In genomic region chr13:26932695-26933438, GRCm38 (mm10) we compare ENCODE assay signal across 9 mouse cellular contexts.
DNase-seq lines count a peak whose midpoint lies in the region; ATAC-seq lines count a peak whose summit lies in the region.
"Had no signal": no experiment of that assay in that cellular context is flagged by ENCODE, and none has a peak within 500 bp of the region (broad histone marks: within the 10 kb centered on the region; RNA-seq: fewer than 3 reads in every experiment).

No protein-coding gene starts in this region.

- no peak overlapping the region for H3K4me2 ChIP-seq in embryonic facial prominence, embryonic 12.5 days (replicated peaks)
- H3K4me2 ChIP-seq in hindbrain, embryonic 11.5 days (replicated peaks; ENCODE audit: low read depth, low read length): no peak overlapping the region

- WGBS in embryonic facial prominence, embryonic 12.5 days: 5% methylated on average over 4 of the region's 4 CpGs
- 5% methylated on average over 4 of the region's 4 CpGs for WGBS in hindbrain, embryonic 11.5 days

- no peak overlapping the region for H3K4me3 ChIP-seq in embryonic facial prominence, embryonic 12.5 days
- H3K4me3 ChIP-seq in hindbrain, embryonic 11.5 days (ENCODE audit: low read depth, low read length): no peak overlapping the region
- H3K4me3 ChIP-seq: myocyte had no signal

- H3K27ac ChIP-seq in embryonic facial prominence, embryonic 12.5 days: peak overlapping the region; percentile 54; the same call in 1 of the 2 replicates
- peak overlapping the region; percentile 80 for H3K27ac ChIP-seq in hindbrain, embryonic 11.5 days (ENCODE audit: low read depth, low read length)

- no peak overlapping the region for H3K9ac ChIP-seq in embryonic facial prominence, embryonic 12.5 days
- no peak overlapping the region for H3K9ac ChIP-seq in hindbrain, embryonic 11.5 days (ENCODE audit: low read depth, low read length)

- DNase-seq in MN1 (ENCODE audit: low spot score): peak; percentile 9
- peak; percentile 69 for DNase-seq in hindbrain, embryonic 11.5 days (ENCODE audit: low spot score)
- DNase-seq in lung, postnatal 4 days: peak; percentile 4 to 21
- no peak for DNase-seq in B cell, adult 2 months
- no peak for DNase-seq in cerebellum, postnatal 14 days
- no peak for DNase-seq in left cerebral cortex, postnatal 36 days (ENCODE audit: low spot score in 2 of 2)
- DNase-seq in layer of hippocampus, postnatal 25 days (ENCODE audit: extremely low spot score in 1 of 2, low spot score in 1 of 2): no peak

- peaks cover 13% of the 10 kb centered on the region for H3K4me1 ChIP-seq in embryonic facial prominence, embryonic 12.5 days
- 0 out of 2 replicates have a peak, but pooled peaks cover 2% of the 10 kb centered on the region for H3K4me1 ChIP-seq in hindbrain, embryonic 11.5 days (replicated peaks; ENCODE audit: control insufficient read depth, insufficient read depth, low read length)

- intact Hi-C loops in left cerebral cortex, postnatal 36 days (cut with DNase I): no loop called here

- no peaks in the 10 kb centered on the region for H3K9me3 ChIP-seq in embryonic facial prominence, embryonic 12.5 days
- H3K9me3 ChIP-seq in hindbrain, embryonic 11.5 days (ENCODE audit: control insufficient read depth, low read length): no peaks in the 10 kb centered on the region

- no peaks in the 10 kb centered on the region for H3K36me3 ChIP-seq in embryonic facial prominence, embryonic 12.5 days
- no peaks in the 10 kb centered on the region for H3K36me3 ChIP-seq in hindbrain, embryonic 11.5 days (ENCODE audit: control insufficient read depth, insufficient read depth, low read length)

- peak; percentile 86 for ATAC-seq in embryonic facial prominence, embryonic 12.5 days (ENCODE audit: insufficient number of reproducible peaks, insufficient read depth, low FRiP score, low TSS enrichment)
- peak; percentile 95 for ATAC-seq in hindbrain, embryonic 11.5 days (ENCODE audit: low FRiP score)

- no peaks in the 10 kb centered on the region for H3K27me3 ChIP-seq in embryonic facial prominence, embryonic 12.5 days
- H3K27me3 ChIP-seq in hindbrain, embryonic 11.5 days (ENCODE audit: control insufficient read depth, insufficient read depth, low read length): no peaks in the 10 kb centered on the region

Comparison
In these comparisons a context has a peak if more than half of its experiments do, and no peak if none do; other contexts are left out.
1. DNase-seq: peak in MN1 (single experiment), hindbrain, embryonic 11.5 days (single experiment) and lung, postnatal 4 days (2 of 2); none in B cell, adult 2 months (0 of 2), cerebellum, postnatal 14 days (0 of 2), left cerebral cortex, postnatal 36 days (0 of 2) and layer of hippocampus, postnatal 25 days (0 of 2).